Mouse (Mus musculus) frontal cortex, postnatal 10 days (tissue): Measurements from ENCODE around the gene Cd19.

ENCODE experiments used
- DNase-seq, 2 experiments: peaks; one replicate each; pipeline ENCODE4 v3.0.0; 2022; ENCODE audit warnings: low spot score in 2 of 2, mixed read lengths in 1 of 2

The Cd19 gene

GRCm38 (mm10) chr7:126414725-126415124 is at the start of gene Cd19:
Gene Cd19, minus strand, starts transcription at chr7:126414889.
- DNase-seq = no peak

- no peak for DNase-seq
Observed at GRCm38 (mm10) chr7:126464121-126464520, 49.4 kb upstream of the Cd19 start.

- no peak for DNase-seq
Observed at GRCm38 (mm10) chr7:126463547-126463946, 48.9 kb upstream of the Cd19 start.

- no peak for DNase-seq
Observed at GRCm38 (mm10) chr7:126463004-126463403, 48.3 kb upstream of the Cd19 start, which contains the start of gene Atp2a1. Gene Atp2a1, minus strand, starts transcription at chr7:126463108.

GRCm38 (mm10) chr7:126461626-126462025 is 46.9 kb upstream of the Cd19 start:
- no peak for DNase-seq

GRCm38 (mm10) chr7:126460623-126461399 is 46.1 kb upstream of the Cd19 start:
- DNase-seq = no peak

- DNase-seq = no peak
Observed at GRCm38 (mm10) chr7:126458844-126459618, 44.3 kb upstream of the Cd19 start.

GRCm38 (mm10) chr7:126458225-126458624 is 43.5 kb upstream of the Cd19 start:
- DNase-seq = no peak

GRCm38 (mm10) chr7:126456382-126457266 is 41.9 kb upstream of the Cd19 start:
- DNase-seq = no peak

- DNase-seq = no peak
Observed at GRCm38 (mm10) chr7:126455242-126455641, 40.6 kb upstream of the Cd19 start.

GRCm38 (mm10) chr7:126453861-126454260 is 39.2 kb upstream of the Cd19 start:
- no peak for DNase-seq

GRCm38 (mm10) chr7:126452244-126452643 is 37.6 kb upstream of the Cd19 start:
- DNase-seq = no peak

GRCm38 (mm10) chr7:126450641-126451040 is 36.0 kb upstream of the Cd19 start:
- no peak for DNase-seq

GRCm38 (mm10) chr7:126449991-126450390 is 35.3 kb upstream of the Cd19 start:
- DNase-seq = no peak

GRCm38 (mm10) chr7:126448481-126448880 is 33.8 kb upstream of the Cd19 start:
- no peak for DNase-seq

- DNase-seq = no peak
Observed at GRCm38 (mm10) chr7:126446217-126446616, 31.5 kb upstream of the Cd19 start.

GRCm38 (mm10) chr7:126445104-126445815 is 30.6 kb upstream of the Cd19 start:
- no peak for DNase-seq

- DNase-seq = no peak
Observed at GRCm38 (mm10) chr7:126444536-126444935, 29.8 kb upstream of the Cd19 start.

- DNase-seq = no peak
Observed at GRCm38 (mm10) chr7:126443997-126444396, 29.3 kb upstream of the Cd19 start.

GRCm38 (mm10) chr7:126440134-126440533 is 25.4 kb upstream of the Cd19 start:
- DNase-seq = no peak

GRCm38 (mm10) chr7:126436851-126437250 is 22.2 kb upstream of the Cd19 start:
- peak in 1 of 2 experiments; percentile 27 for DNase-seq
